Mouse (Mus musculus): ENCODE data around the gene Foxk1.

- TF ChIP-seq ZMIZ1 (IDR thresholded peaks at IDR 0.05; ENCODE audit: low read depth, low read length) (no peak), CTCF (IDR thresholded peaks at IDR 0.05 in 2 of 3, conservative IDR thresholded peaks at IDR 0.05 in 1 of 3; ENCODE audit: control insufficient read depth in 1 of 3, insufficient read depth in 1 of 3, low read depth in 2 of 3, low read length in 3 of 3, poor library complexity in 1 of 3, severe bottlenecking in 1 of 3) (no peak), MXI1 (IDR thresholded peaks at IDR 0.05; ENCODE audit: low read depth, low read length) (no peak), UBTF (IDR thresholded peaks at IDR 0.05; ENCODE audit: borderline replicate concordance, insufficient read depth, low read depth, low read length) (no peak), GABPA (IDR thresholded peaks at IDR 0.05; ENCODE audit: low read depth, low read length) (no peak)
Measured at GRCm38 (mm10) chr5:142384911-142385660, 16.2 kb upstream of the Foxk1 start.

All from MEL (cell line).